Mouse (Mus musculus): Measurements from ENCODE around the gene 2310046K23Rik. TPM values are rescaled to one million over a fixed set of nuclear protein-coding genes. Genes with fewer than 3 reads are reported as not detected.
"Not testable (repeated sequence)": the region's sequence is repeated elsewhere in the genome, so short reads cannot be mapped to it uniquely, and the experiment has no call there.

The 2310046K23Rik gene
- not detected for total RNA-seq (2021)

DNA sequence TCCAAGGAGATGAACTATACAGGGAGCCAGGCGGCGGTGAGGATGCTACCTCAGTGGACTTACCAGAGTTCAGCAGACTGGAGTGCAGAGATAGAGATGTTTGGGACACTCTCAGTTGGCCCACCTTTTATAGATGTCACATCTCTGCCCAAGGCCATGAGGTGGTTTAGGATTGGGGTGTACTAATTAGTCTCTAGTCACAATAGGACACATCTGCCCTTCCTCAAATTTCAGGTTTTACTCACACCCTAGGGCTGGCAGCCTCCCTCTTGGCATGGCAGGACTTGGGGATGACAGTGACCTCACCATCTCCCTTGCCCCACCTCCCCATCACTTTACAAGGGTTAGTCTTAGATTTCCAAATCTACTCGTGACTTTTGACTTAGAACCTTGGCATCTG lies at the start of gene 2310046K23Rik:
2310046K23Rik (minus strand) TSS at position 101 of the 400 bp plus-strand sequence.
- DNase-seq, result no peak

DNA sequence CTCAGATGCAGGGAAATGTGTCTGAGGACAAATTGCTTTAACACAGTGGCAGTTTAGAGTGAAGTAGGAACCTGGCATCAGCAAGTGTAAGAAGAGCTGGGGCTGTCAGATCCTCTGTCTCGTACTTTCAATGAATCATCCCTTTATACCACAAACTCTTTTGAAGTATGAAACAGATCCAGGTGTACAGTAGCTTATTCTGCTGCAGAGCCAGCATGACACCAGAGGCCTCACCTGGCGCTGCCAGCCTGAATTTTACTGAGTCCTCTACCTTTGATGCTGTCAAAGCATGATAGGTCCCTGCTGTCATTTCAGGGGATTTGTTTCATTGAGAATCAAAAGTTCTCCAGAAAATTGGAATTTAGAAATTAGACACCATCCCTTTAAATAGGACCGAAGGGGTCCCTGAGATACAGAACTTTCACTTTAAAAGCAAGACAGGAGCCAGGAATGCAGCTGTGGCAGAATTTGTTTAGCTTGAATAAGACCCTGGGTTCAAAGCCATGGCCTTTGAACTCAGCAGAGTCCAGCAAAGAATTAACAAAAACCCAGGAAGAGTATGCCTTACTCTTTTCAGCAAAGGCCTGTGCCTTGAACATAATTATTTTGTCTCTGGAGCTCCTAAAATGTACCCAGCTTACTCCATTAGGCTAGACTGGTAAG lies 49.0 kb upstream of the 2310046K23Rik start:
- DNase-seq, result no peak
- intact Hi-C loops (cut with DNase I), result no loop called here

More for the DNA sequence above, at the start of gene 2310046K23Rik:
- intact Hi-C loops (cut with DNase I), result no loop called here

DNA sequence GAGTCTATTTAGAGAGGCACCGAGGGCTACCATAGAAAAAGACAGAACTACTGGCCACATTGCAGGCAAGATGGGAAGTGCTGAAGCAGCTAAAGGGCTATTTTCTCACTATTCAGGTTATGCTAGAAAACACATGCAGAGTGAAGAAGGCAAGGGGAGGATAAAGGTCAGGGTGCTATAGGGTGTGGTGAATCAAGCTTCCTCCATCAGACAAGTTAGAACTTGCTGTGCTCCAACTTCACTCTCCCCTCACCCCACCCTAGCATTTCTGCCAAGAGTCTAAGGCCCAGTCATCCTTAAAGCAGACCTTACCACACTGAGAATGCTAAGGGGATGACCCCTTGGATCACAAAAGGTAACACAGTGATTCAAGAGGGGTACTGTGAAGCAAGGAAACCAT lies 45.2 kb upstream of the 2310046K23Rik start:
- intact Hi-C loops (cut with DNase I), result no loop called here
- no peak for DNase-seq

DNA sequence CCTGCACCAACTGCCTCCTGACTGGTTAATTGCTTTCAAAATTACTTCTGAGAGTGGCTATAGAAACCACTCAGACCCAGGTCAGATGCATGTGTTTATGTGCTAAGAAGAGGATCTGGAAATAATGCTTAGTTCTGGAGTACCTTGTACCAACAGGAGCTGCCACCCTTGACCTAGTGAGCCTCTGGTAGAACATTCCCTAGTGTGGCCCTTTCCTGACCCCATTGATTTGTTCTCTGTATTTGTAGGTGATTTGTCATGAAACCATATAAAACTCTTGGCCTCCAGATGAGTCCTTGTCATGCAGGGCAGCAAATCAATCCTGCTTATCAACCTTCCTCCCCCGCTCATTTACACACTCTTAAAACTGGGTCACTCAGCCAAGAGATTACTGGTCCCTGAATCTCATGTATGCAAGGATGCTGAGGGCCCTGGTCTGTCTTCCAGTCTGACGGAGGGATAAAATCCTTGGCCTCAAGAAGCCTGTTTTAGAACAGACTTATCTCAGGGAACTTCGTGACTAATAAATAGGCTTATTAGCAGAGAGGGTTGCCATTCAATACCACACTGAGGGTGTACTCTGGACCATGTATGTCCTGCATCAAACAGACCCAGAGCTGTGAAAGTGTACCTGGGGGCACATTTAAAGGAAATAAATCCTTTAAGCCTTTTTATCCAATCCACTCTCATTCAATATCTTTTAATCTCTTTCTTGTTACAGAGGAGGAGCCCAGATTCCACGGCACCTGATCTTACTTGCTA lies 44.5 kb upstream of the 2310046K23Rik start:
- intact Hi-C loops (cut with DNase I), result no loop called here
- DNase-seq, result no peak

DNA sequence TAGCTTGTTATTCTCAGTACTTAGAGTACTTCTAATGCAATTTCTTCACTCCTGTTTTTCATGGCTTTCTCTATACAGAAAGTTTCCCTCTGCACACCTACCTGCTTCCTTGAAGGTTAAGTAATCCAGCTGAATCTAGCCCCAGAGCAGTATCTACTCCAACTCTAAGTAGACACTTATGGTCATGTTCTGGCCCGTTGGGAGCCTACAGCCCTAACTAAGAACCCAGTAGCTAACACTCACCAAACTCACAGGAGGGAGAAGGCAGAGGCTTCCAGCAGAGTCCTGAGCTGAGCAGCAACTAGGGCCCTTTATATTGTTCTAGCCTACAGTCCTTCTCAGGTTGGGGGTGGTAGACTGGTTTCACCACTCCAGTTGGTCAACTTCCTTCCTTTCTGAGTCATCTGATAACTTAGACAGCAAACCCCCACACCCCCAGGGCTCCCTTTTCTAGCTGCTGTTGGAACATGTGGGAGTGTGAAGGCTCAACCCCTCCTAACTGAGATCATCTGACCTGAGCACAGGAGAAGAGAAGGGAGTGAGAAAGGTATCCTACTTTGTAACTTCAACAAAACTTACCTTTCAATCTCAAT lies 39.2 kb upstream of the 2310046K23Rik start, which contains the start of gene Ivl:
Ivl (minus strand) TSS at position 287 of the 593 bp plus-strand sequence.
- intact Hi-C loops (cut with DNase I), result no loop called here
- DNase-seq, result no peak

DNA sequence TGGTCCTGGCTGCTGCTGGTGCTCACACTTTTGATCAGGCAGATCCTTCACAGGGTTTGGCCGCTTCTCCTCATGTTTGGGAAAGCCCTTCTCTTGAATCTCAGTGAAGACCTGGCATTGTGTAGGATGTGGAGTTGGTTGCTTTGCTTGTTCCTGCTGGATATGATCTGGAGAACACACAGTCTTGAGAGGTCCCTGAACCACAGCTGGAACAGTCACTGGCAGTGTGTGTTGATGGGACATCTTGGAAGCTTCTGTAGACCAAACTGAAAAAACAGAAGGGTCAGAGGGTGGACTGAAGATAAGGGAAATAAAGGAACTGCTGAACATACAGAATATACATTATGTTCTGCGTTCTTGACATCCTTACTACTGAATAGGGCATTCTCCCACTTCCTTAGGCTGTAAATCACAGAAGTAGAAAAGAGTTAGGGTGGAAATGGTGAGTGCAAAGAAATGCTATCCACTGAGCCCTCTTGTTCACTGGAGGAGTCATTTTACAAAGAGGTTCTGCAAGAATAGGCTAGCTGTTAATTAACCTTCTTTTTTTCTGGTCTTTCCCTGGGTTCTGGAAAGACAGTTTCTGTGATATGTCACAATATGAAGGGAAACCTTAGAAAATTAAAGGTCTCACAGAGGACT lies 38.3 kb upstream of the 2310046K23Rik start:
- no peak for DNase-seq
- intact Hi-C loops (cut with DNase I), result no loop called here

DNA sequence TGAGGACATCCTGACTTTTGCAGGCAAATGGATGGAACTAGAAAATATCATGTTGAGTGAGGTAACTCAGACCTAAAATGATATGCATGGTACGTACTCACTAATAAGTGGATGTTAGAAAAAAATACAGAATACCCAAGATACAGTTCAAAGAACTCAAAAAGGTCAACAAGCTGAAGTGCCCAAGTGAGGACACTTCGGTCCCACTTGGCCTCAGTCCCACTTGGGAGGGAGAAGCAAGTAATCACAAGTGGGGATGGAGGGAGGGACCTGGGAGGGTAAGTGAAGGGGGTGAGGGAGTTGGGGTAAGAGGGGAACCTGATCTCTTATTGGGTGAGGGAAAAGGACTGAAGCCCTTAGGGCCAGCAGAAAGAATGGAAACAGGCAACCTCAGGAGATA lies 34.4 kb upstream of the 2310046K23Rik start:
- intact Hi-C loops (cut with DNase I), result no loop called here
- no peak for DNase-seq

DNA sequence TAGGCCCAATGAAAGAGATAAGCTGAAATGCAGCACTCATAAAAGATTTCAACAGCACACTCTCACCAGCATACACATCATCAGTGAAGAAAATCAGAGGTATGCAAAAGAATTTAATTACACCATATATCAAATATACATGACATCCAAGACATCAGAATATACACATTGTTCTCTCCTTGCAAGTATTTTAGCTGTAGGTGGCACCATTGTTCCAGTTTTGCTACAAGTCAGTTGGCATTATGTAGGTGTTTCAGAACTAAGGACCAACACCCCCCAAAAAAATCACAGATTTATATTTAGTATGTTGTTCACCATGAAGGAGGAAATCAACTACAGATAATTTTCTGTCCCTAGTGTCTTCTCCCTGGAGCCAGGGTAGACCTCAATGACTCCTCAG lies 31.1 kb upstream of the 2310046K23Rik start:
- intact Hi-C loops (cut with DNase I), result no loop called here
- no peak for DNase-seq

DNA sequence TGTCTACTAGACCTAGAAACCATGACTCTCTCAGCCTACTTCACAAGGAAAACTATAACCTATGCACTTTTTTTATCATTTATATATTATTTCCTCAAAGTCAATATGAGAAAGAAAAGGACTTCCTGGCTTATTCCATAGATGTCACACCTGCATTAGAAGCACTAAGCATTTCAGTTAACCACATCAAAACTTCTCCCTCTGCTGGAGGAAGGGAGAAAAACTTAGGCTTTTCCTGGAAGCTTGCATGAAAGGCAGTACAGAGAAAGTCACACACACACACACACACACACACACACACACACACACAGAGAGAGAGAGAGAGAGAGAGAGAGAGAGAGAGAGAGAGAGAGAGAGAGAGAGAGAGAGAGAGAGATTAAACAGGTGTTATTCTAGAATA lies 22.0 kb downstream of the 2310046K23Rik start:
- intact Hi-C loops (cut with DNase I), result loop anchor here (5.0 kb wide), 1 partner anchor 360 kb away; no protein-coding TSS in a partner anchor
- DNase-seq, result no peak

DNA sequence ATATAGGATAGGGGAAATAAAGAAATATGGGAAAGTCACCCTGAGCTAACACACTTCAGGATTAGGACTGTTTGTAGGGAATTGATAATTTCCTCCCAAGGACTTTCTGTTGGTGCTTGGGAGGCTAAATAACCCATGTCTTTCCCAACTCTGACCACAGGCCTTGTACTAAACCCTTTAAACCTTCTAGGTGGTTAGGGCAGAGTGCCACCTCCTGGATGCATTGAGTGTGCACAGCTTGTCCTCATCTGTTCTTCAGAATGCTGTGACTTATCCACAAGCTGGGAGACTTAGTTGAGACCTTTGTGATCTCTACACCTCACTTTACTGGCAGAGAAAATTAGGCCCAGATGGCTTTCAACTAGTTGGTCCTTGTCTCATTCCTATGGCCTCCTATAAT lies 23.5 kb downstream of the 2310046K23Rik start:
- intact Hi-C loops (cut with DNase I), result loop anchor here (5.0 kb wide), 1 partner anchor 358 kb away; no protein-coding TSS in a partner anchor
- DNase-seq, result peak; percentile 8

DNA sequence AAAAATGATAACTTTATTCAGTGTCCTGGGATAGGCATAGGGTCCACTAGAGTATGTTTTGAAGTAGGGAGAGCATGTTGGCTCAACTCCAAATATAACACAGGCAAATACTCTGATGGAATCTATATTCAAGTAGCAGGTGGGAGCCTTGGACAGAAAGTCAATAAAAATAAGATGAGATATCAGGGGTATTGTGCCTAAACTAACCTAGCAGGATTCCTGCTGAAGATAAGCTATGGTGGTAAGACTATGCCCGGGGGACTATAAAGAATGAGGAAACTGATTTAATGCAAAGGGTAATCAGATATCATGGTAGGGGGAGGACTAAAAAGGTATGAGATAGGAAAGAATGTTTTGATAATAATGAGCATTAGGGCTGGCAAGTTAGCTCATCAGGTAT lies 26.1 kb downstream of the 2310046K23Rik start:
- intact Hi-C loops (cut with DNase I), result no loop called here

DNA sequence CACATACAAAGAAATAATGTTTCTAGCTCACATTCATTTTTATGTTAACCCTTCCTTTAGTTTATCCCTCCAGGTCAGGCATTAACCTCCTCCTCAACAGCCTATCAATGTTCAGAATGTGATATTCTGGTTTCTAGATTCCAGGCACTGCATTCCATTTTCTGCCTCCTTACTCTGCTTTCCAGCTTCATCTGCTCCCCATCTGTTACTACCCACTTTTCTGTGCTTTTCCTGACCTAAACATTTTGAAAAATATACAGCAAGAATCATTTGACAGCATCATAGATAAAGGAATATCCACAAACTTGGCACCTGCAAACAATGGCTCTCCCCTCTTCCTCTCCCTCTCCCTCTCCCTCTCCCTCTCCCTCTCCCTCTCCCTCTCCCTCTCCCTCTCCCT lies 30.8 kb downstream of the 2310046K23Rik start:
- intact Hi-C loops (cut with DNase I), result no loop called here

More for the DNA sequence above, 26.1 kb downstream of the 2310046K23Rik start:
- DNase-seq, result no peak

DNA sequence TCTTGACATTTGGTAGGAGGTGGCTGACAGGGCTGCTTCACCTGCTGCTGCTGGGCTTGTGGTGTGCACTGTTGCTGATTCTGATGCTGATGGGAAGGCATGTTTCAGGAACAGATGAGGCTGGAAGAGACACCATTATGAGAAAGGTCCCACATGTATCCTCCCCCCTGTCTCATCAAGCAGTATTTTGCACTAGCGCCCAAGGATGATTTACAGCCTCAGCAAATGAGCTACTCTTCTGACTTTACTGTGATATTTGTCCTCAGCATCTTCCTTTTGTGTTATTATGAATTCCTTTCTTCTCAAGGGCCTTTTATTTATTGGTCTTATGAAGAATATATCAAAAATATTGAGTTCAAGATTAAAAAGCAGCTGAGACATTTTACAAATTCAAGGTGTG lies 33.9 kb downstream of the 2310046K23Rik start, which contains the start of gene Sprr4:
Sprr4 (minus strand) TSS at position 101 of the 400 bp plus-strand sequence.
- no peak for DNase-seq
- intact Hi-C loops (cut with DNase I), result no loop called here

More for the DNA sequence above, 30.8 kb downstream of the 2310046K23Rik start:
- DNase-seq, result no peak

DNA sequence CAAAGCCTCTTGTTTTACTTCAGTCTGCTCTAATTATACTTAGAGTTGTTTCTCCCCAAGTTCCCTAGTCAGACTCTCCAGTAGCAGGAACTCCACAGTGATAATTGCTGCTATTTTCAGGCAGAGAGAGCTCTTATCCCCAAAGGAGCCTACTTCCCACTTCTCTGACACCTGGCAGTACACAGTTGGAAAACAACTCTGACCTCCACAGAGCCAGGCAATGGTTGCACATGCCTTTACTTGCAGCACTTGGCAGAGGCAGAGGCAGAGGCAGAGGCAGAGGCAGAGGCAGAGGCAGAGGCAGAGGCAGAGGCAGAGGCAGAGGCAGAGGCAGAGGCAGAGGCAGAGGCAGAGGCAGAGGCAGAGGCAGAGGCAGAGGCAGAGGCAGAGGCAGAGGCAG lies 44.0 kb downstream of the 2310046K23Rik start:
- intact Hi-C loops (cut with DNase I); DNase-seq: not testable (repeated sequence)

DNA sequence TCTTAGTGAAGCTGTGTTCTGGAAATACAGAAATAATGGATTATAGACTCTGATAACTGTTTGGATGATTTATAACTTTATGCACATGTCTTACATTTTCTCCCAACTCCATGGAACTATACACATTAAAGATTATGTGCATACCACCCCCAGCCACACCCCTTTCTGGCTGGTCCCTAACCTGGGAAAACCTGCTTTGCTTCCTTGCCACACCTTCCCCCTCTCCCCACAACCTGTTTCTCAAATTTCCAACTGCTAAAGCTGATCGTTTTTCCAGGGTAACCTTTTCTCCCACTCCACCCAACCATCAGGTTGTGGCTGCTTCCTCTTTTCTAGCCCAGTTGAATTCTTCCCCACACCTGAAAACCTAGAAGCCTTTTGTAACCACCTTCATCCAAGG lies 48.0 kb downstream of the 2310046K23Rik start:
- intact Hi-C loops (cut with DNase I), result no loop called here
- DNase-seq, result no peak

DNA sequence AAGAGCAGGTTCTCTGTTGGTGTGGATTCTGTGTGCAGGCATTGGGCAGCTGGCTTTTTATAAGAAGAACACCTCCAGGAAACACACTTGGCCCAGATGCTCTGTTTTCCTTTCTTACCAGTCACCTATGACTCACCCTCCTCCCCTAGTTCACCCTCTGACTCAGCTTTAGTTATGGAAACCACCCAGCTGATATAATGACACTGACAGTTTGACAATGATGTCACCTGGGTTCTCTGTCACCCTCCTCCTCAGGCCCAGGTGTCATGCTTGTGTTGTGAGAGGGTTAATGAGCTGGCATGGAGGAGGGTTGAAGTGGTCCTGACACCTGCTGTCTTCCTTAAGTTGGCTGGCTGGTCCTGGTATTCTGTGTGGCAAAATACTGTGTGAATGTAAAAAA lies 48.4 kb downstream of the 2310046K23Rik start, which contains the start of gene Sprr1a:
Sprr1a (minus strand) TSS at position 33 of the 400 bp plus-strand sequence.
- intact Hi-C loops (cut with DNase I), result no loop called here
- no peak for DNase-seq

Other genes starting within 250 kb of the 2310046K23Rik start
- gene Sprr2a3, start 249.1 kb downstream of the 2310046K23Rik start, total RNA-seq (2021), result not detected
- gene Sprr2b, start 217.9 kb downstream of the 2310046K23Rik start, total RNA-seq (2021), result not detected
- gene Sprr2d, start 195.4 kb downstream of the 2310046K23Rik start, total RNA-seq (2021), result not detected
- gene Sprr2e, start 182.4 kb downstream of the 2310046K23Rik start, total RNA-seq (2021), result not detected
- not detected for gene Sprr2f, start 169.3 kb downstream of the 2310046K23Rik start, total RNA-seq (2021)
- not detected for gene Sprr2h, start 148.8 kb downstream of the 2310046K23Rik start, total RNA-seq (2021)
- not detected for gene Sprr2i, start 126.5 kb downstream of the 2310046K23Rik start, total RNA-seq (2021)
- not detected for gene Sprr2j-ps, start 116.4 kb downstream of the 2310046K23Rik start, total RNA-seq (2021)
- 1 to 10 TPM; 2.9 to 3.4 TPM for gene Gm9774, start 105.1 kb downstream of the 2310046K23Rik start, total RNA-seq (2021)
- not detected for gene Sprr2k, start 101.9 kb downstream of the 2310046K23Rik start, total RNA-seq (2021)
- gene Sprr1b, start 95.7 kb downstream of the 2310046K23Rik start, total RNA-seq (2021), result not detected
- not detected for gene Sprr3, start 75.8 kb downstream of the 2310046K23Rik start, total RNA-seq (2021)
- gene Sprr1a, start 48.6 kb downstream of the 2310046K23Rik start, total RNA-seq (2021), result not detected
- not detected for gene Sprr4, start 34.0 kb downstream of the 2310046K23Rik start, total RNA-seq (2021)
- gene Ivl, start 39.2 kb upstream of the 2310046K23Rik start, total RNA-seq (2021), result not detected
- gene Smcp, start 54.5 kb upstream of the 2310046K23Rik start, total RNA-seq (2021), result not detected
- gene 2210017I01Rik, start 73.0 kb upstream of the 2310046K23Rik start, total RNA-seq (2021), result not detected
- gene Lce6a, start 87.1 kb upstream of the 2310046K23Rik start, total RNA-seq (2021), result not detected
- gene Lce1a1, start 113.8 kb upstream of the 2310046K23Rik start, total RNA-seq (2021), result not detected
- not detected for gene Lce1b, start 122.4 kb upstream of the 2310046K23Rik start, total RNA-seq (2021)
- gene Lce1a2, start 135.8 kb upstream of the 2310046K23Rik start, total RNA-seq (2021), result not detected
- not detected for gene Lce1c, start 144.7 kb upstream of the 2310046K23Rik start, total RNA-seq (2021)
- gene Lce1d, start 152.7 kb upstream of the 2310046K23Rik start, total RNA-seq (2021), result not detected
- not detected for gene Lce1e, start 174.6 kb upstream of the 2310046K23Rik start, total RNA-seq (2021)
- gene Lce1f, start 185.8 kb upstream of the 2310046K23Rik start, total RNA-seq (2021), result not detected
- not detected for gene Gm38119, start 204.6 kb upstream of the 2310046K23Rik start, total RNA-seq (2021)
- not detected for gene Lce1g, start 217.8 kb upstream of the 2310046K23Rik start, total RNA-seq (2021)
- gene Lce1h, start 230.6 kb upstream of the 2310046K23Rik start, total RNA-seq (2021), result not detected
- not detected for gene Lce1i, start 244.4 kb upstream of the 2310046K23Rik start, total RNA-seq (2021)